Mouse (Mus musculus) 3T3-L1 (cell line): ENCODE results near the gene Spen.
A peak's percentile ranks its signal among the peaks of the same experiment; 100 is the strongest.
"Not testable (repeated sequence)": the region's sequence is repeated elsewhere in the genome, so short reads cannot be mapped to it uniquely, and the experiment has no call there.

Experiments used
- DNase-seq: peaks from one replicate; pipeline ENCODE4 v3.0.0-alpha.2; 2015; ENCODE audit warnings: low read depth, low spot score

Spen gene

DNA sequence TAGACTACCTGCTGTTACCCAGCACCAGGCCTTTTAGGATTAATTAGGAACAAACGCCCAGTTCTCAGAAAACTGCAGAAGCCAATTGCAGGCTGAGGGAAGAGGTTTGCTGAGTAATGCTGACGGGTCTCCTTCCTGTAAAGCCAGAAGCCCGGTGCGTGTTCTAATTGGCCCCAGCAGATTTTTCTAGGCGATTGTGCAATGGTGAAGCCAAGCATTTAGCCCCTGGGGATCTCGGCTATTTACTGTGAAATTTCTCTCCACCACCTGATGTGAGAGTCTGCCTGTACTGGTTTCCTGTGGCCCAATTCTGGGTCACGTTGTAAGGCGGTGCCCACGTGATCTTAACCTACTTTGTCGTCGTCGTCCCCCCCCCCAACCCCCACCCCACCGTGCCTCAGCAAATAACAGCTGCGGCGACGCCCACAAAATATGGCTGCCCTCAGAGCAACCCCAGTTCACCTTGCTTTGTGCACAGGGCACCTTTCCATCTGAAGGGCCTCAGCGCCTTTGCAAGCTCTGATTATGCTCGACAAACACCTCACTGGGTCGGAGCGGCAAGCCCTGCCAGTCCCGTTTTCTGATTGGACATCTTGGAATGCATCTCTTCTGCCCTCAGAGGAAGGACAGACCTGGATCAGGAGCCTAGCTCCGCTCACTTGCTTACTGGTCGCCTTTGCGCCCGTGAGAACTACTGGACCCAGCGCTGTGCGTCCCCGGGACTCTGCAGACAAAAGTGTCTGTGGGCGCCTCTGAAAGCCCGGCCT lies 20.9 kb upstream of the Spen start:
- DNase-seq: peak; percentile 99

DNA sequence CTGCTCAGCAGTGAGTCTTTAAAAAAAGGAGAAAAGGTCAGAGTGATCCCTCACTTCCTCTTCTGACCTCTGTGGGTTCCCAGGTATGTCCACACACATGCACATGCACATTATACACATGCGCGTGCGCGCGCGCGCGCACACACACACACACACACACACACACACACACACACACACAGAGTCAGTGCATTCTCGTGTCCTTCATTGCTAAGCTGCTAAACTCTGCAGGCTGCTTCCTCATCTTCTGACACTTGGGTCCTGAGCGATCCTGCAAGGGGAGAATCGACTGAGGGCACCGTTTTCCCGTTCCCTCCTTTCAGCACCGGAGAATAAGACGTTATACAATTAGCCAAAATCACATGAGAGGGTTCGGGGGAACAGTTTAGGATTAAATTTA lies 20.3 kb upstream of the Spen start:
- DNase-seq: peak; percentile 40

DNA sequence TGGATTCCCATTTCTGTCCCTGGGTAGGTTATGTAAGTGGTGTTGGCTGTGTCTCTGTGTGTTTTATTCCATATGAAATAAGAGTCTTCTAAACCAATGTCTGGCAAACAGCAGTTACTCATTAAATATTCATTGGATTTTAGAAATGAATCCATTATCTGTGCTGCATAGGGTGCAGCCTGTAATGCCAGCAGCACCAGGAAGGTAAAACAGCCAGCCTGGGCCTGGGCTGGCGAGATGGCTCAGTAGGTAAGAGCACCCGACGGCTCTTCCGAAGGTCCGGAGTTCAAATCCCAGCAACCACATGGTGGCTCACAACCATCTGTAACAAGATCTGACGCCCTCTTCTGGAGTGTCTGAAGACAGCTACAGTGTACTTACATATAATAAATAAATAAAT lies 17.8 kb upstream of the Spen start:
- not testable (repeated sequence) for DNase-seq

DNA sequence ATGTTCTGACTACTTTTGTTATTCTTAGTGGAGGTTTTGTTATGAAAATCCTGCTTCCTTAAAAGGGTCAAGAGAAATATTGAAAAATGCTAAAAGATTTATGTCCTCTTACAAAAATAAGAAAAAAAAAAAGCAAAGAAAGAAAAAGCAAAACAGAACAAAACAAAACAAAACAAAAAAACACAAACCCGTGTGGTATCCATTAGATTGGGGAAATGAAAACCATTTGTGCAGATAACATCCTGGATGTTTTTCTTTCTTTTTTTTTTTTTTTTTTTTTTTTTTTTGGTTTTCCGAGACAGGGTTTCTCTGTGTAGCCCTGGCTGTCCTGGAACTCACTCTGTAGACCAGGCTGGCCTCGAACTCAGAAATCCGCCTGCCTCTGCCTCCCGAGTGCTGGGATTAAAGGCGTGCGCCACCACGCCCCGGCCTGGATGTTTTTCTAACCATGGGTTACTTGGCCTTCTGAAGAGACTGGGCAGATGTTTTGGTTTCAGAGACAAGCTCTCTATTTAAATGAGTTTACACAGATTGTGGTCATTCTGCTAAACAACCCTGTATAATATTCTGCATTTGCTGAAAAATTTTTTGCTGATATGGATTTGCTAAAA lies 16.0 kb upstream of the Spen start:
- DNase-seq: not testable (repeated sequence)

DNA sequence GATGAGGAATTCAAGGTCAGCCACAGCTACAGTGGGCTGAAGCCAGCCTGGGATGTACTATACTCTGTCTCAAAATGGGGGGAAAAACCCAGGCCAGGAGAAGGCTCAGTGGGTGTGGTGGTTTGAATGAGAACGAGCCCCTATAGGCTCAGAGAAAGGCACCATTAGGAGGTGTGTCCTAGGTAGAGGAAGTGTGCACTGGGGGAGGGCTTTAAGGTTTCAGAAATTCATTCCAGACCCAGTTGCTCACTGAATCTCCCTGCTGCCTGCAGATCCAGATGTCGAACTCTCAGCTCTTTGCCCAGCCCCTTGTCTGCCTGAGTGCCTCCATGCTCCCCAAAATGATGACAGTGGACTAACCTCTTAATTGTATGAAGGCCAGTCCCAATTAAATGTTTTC lies 14.1 kb upstream of the Spen start:
- peak; percentile 88 for DNase-seq

DNA sequence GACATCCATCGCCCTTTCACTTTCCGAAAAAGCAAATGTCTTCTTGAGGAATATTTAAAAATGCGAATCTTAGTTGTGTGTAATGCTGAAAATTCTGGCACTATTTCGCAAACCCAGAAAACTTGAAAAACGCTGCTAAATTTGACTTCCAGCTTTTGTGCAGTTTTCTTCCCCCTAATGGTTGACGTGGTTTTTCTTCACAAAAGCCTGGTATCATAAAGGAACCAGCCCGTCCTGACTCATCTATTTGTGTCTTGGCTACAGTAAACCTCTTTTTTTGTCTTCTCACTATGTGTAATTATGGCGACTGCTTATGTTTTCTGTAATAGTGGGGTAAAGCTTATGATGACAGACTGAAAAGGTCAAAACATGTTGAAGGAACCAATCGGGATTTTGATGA lies 8.9 kb upstream of the Spen start:
- peak; percentile 60 for DNase-seq

DNA sequence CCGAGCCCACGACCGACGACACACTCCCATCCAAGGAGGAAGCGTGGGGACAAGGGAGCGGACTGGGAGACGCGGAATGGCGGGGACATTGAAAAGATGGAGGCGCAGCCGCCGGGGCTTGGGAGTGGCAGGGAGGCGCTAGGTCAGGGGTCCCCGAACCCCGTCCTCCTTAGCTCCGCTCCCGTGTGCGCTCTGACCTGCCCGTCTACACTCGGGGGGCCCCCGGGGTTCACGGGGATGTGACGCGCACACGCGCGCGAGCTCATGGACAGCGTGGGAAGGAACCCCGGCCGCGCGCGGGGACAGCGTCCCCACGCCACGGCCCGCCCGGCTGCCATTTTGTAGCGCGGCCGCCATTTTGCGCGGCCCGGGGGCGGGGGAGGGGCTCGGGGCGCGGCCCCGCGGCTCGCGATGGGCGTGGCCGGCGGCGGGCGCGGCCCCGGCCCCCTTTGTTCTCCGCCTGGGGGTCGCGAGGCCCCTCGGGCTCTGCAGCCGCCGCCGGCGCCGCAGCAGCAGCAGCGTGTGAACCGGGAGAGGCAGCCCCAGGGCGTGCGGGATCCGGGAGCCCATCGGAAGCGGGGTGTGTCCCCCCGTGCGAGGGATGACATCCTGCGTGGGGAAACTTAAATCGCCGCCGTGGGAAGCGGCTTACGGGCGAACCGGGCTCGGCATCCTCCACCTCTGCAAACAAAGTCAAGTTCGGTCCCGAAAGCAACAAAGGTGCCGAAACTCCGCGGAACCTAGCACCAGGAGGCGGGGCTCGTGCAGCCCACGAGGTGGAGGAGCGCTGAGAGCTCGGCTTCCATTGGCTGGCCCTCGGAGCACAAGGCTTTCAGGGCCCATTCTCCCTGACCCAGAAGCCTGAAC lies 8.2 kb upstream of the Spen start:
- peak; percentile 92 for DNase-seq

DNA sequence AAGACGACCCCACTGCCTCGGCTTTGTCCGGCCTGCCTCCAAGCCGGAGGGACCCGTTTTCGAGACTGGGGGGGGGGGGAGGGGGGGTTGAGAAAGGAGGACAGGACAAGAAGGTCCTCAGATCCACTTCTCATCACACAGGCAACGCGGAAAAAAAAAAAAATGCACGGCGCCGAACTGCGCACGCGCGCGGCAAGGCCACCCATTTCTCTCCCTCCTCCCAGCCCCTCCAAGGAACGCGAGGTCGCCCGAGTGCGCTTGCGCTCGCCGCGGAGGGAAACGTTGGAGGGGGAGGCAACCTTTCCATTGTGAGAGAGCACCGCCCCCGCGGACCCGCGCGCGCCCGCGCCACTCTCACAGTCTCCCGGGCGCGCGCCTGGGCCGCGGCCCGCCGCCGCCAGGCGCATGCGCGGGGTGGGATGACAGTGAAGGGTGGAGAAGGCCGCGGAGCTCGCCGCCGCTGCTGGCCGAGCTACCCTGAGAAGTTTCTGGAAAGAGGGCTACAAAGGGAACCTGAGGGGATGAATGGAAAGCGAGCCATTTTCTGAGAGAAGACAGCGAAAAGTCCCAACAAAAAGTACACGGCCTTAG lies 7.4 kb upstream of the Spen start:
- DNase-seq: peak; percentile 97

DNA sequence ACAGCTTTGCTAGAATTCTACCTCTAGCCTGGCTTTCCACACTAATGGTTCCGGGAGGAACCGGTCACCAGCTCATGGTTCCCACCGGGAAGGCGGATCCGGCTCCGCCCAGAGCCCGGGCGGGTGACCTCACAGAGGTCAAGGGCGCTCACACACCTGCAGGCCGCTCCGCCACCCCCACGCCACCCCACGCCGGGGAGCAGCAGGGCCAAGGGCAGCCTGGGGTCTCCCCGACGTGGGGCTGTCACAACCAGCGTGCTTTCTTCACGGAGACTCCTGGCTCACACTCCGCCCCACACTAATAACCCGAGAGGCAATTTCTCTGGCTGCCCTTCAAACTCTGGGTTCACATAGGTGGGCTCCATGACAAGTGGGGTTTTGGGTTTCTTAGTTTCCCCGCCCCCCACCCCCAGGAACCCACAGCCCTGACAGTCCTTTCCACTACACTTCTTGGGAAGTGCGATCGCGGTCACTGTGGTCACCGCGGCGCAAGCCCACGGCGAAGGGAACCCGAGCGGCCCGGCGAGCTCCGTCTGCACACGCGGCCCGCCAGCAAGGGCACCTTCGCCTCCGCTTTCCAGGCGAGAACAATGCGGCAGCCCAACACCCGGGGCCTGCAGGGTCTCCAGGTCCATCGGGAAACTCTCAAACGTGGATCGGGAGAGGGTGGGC lies 6.8 kb upstream of the Spen start:
- DNase-seq: peak; percentile 68

DNA sequence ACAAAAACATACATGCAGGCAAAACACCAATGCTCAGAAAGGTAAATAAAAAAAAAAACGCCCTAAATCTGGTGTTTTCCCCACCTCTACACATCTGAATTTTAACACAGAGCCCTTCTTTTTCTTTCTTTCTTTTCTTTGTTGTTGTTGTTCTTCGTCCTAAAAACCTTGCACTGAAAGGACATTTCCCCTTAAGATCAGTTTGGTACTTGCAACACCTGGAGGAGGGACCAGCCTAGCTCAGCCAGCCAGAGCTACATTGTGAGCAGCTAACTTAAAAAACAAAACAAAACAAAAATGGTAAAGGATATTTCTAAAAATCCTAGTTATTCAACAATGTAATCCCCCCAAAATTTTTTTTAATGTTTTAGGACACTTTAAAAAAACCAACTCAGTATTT lies 6.1 kb upstream of the Spen start:
- DNase-seq: peak; percentile 10

DNA sequence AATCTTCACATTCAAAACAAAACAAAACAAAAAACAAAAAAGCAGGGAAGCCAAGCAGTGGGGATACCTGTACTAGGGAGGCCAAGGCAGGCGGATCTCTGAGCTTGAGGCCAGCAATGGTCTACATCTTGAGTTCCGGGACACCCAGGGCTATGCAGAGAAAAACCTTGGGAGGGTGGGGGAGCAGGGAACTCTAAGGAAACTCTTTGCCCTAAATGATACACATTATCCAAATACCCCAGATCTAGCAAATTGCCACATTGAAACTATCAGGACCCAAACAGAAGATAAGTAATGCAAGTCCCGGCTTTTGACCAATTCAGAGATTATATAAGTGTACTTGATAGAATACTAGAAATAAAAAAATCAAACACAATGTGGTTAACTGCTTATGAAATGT lies 5.2 kb upstream of the Spen start:
- no peak for DNase-seq

DNA sequence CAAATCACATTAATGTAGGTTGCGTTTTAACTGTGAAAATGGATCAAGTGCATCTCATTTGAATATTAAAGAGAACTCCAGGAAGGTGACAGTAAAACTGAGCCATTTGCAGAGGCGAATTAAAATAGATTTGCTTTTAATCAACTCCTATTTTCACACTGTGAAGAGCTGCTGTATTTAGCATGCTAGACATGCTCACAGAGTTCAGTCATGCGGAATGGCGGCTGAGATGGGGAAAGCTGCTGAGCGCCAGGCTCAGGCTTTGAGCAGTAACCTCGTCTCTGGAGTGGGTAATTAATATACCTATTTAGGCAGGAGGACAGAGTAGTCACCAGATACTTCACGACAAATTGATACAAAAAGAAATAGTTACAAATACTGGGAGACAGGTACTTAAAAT lies 3.5 kb upstream of the Spen start:
- no peak for DNase-seq

DNA sequence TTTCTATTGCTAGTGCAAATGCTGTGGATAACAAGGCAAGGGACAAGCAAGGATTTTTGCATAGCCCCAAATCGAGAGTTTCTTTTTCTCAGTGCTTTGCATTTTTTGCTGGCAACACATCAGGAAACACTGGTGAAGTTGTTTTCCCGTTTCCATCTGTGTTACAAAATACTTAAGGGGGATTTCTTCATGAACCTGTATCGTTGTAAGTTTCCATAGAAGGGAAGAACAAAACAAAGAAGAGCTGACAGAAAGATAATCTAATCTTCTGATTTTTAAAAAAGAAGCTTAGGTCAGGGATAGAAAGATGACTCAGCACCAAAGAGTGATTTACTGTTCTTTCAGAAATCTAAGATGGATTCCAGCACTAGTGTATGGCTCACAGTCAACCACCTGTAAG lies 2.4 kb upstream of the Spen start:
- peak; percentile 49 for DNase-seq

DNA sequence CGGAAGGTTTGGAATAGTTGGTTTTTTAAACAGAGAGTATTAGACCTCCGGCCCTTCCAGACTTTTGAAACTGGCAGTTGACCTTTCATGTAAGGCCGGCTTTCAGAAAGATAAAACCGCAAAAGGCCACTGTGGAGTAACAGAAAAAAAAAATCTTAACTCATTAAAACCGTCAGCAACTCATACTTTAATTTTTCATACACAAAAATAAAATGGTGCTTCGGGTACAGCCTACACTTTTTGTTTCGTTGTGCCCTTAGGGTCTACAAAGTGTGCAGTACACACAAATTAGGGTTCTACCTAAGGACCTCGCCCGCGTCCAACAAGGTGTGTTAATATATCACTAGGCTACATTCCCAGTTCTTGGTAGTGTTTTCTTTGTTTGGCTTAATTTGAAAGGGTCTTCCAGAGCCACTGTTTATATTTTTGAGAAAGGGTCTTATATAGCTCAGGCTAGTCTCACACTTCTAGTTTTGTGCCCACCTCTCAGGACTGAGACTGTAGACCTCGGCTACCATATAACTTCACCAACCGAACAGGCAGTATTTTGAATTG lies 893 bp upstream of the Spen start:
- peak; percentile 19 for DNase-seq

DNA sequence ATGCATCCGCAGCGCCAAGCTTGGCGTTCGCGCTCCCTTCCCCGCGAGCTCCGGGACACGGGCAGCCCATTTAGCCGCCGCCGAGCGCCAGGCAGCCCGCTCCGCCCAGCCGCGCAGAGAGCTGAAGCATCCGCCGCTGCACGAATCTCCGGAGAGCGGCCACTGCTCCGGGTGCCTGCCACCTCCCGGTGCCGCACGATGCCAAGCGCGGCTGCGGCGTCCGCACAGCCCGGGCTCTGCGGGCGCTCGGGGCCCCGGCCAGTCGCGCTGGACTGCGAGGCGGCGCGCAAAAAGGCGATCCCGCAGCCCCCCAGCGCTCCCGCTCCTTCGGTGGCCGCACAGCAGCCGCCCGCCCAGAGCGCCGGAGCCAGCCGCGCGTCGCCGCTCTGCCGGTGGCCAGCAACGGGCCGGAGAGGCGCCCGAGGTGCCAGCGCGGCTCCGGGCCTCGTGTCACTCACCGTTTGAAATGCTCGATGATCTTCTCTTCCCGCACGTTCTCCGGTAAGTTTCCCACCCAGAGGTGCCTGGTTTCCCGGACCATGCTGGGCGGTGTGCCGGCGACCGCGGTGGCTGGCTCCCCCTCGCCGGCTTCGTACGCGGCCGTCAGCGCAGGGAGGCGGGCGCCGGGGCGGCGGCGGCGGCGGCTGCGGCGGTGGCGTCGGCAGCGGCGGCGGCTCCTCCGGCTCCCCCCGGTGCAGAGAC lies 540 bp downstream of the Spen start:
- peak; percentile 24 for DNase-seq

DNA sequence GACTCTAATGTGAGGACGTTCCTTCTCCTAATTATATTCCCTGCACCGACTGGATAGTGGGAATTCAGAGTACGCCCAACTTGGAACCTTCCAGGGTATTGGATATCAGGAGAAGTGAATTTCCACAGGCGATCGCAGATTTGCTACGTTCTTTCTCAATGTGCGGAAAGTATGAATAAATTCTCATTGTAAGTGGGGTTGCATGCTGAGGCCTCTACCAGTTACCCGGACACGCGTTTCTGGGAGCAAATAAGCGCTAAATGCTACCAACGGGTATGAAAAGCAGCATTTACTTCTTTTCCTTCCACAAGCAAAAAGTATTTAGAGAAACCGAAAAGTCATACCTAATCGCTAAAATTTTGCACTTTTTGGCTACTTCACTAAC lies 1.2 kb downstream of the Spen start:
- DNase-seq: peak; percentile 52

DNA sequence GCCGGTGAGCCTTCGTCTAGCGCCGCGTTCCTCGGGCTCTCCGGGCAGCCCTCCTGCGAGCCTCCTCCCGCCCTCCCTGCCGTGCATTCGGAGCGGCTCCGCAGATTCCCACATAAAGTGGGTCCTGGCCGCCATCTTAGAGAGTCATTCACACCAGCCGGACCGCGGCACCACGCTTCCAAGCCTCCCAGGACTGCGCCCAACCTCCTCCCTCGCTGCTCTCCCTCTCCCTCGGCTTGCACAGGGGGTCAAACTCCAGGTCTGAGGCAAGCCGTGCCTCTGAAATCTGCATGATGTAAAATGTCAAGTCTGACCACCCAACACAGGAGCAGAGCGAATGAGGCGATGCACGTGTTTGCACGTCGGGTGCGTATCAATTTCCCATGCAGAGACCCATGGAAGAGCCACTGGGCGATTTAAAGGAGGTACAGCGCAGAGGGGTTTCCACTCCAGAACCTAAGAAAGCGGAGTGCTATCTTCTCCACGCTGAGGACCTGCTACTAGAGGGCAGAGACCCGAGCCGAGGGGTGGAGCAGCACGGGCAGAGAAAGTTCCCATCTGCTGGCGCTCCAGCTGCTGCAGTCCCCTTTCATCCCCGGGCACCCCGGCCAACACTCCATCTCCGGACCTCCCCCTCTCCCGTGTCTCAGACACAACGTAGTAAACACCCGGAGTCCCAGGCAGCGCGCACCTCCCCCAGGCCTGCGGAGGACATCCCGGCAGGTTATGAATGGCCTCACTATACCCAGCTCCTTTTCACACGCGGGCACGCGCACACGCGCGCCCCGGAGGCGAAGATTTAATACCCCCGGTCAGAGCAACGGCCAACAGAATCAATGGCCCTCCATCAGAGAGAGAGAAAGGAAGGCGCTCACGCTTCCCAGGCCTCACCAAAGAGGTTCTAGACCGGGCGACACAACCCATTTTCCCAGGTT lies 1.8 kb downstream of the Spen start:
- peak; percentile 58 for DNase-seq

DNA sequence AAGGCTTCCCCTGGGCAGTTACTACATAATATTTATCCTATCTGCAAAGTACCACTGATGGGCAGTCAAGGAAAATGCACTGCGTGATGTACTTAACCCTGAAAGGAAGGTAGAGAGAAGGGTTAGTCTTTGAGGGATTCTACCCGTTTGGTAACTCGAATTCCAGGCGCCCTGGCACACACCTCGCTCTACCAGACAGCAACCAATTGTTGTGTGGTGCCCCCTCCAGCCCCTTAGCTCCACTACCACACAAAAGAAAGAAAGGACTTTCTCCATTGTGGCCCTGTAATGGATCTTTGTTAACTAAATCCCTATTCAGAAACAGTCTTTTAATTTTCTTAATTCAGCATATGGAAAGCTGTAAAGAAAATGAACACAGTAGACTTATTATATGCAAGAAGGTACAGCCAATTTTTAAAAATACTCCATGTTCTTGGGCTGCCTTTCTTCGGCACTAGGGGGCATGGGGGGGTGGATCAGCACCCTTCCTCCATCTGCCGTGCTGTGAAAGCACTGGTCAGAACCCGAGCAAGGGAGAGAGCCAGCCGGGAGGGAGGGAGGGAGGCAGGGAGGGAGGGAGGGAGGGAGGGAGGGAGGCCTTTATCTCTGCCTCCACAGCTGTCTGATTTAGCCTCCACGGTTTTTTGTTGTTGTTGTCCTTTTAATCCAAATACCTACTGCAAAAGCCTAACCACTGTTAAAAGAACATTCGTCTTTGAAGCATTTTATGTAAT lies 3.3 kb downstream of the Spen start:
- peak; percentile 76 for DNase-seq

DNA sequence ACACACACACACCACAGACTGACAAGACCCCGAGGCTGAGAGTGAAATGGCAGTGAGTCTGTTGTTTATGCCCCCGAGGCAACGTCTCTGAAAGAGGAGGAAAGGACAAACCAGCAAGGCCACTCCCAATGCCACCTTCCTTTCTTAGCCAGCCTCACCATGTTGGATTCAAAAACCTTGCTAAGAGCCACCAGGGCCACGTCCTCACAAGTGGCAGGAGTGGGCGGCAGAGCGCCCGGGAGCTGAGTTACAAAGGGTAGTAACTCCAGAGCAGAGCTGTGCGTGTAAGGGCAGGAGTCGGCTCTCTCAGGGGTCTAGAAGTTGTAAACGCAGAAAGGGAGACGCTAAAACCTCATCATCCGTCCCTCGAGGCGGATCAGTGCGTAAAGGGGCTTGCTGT lies 7.4 kb downstream of the Spen start:
- DNase-seq: no peak
